Mouse (Mus musculus) kidney, postnatal 36 days (tissue): ENCODE results near the gene Cyp20a1.

Experiments
- DNase-seq, 2 experiments: peaks; one replicate each; pipeline ENCODE4 v3.0.0; 2021 to 2022; ENCODE audit warnings: mixed read lengths in 2 of 2

The Cyp20a1 gene

GRCm38 (mm10) chr1:60342808-60343629 lies at the start of gene Cyp20a1:
Gene Cyp20a1 (plus strand): TSS chr1:60343323.
- peak; percentile 90 to 93 for DNase-seq

- DNase-seq, result no peak
Measured at GRCm38 (mm10) chr1:60293921-60294320, 49.2 kb upstream of the Cyp20a1 start.

DNA sequence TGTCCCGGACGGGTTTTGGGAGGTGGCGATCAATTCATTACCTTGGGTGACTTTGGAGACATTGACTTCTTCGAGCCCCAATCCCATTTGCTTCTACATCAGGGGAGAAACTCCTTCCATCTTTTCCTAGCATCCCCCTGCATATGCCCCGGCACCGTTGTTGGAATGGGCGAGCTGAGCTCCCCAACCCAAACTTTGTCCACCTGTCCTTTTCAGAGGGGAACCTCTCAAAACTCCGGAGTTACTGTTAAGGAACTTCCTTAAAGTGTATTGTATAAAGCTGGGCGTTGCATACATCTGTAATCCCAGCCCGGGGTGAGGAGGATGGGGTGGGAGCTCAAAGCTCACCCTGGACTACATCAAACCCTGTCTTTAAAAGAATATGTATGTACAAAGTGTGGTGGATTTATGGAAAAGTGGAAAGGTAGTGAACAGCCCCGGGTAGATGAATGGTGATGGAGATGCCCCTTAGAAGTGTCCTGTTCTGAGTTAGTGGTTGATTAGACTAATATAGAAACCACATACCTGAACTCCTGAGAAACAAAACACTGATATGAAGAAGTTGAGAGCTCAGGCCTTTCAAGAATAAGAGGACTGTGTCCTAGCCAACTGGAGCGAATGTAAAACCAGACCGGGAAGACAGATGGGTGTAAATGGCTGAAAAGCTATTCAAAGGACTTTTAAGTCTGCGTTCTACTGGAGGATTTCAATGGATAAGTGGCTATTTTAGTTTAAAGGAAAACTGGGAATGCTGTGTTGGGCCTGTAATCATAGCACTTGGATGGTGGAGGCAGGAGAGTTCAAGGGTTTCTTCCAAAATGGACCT lies 720 bp downstream of the Cyp20a1 start:
- no peak for DNase-seq

- no peak for DNase-seq
Measured at GRCm38 (mm10) chr1:60344670-60345069, 1.5 kb downstream of the Cyp20a1 start.

DNA sequence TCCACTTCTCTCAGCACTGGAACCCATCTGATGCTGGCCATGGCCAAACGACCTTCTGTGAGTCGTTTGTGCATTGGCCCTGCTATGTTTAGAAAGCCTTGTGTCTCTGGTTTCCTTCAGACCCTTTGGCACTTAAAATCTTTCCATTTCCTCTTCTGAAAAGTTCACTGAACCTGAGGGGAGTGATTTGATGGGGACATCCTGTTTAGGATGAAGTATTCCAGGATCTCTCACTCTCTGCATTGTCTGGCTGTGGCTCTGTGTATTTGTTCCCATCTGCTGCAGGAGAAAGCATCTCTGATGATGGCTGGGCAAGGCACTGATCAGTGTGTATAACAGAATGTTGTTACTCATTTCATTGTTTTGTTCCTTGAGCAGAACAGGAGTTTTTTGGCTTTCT lies 2.6 kb downstream of the Cyp20a1 start:
- peak in 1 of 2 experiments; percentile 28 for DNase-seq

DNA sequence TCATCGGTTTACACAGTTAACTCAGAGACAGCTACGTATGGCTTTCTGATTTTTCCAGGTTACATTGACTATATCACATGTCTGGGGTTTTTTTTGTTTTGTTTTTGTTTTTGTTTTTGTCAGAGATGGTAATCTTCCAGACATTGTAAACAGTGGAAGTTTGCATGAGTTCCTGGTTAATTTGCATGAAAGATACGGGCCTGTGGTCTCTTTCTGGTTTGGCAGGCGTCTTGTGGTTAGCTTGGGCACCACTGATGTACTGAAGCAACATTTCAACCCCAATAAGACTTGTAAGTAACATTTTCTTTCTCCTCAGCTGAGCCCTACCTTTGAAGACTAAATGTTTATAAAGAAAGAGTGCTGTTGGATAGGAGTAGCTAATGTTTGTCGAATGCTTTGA lies 9.7 kb downstream of the Cyp20a1 start:
- no peak for DNase-seq

GRCm38 (mm10) chr1:60361626-60362025 lies 18.5 kb downstream of the Cyp20a1 start:
- DNase-seq, result peak; percentile 14 to 20

DNA sequence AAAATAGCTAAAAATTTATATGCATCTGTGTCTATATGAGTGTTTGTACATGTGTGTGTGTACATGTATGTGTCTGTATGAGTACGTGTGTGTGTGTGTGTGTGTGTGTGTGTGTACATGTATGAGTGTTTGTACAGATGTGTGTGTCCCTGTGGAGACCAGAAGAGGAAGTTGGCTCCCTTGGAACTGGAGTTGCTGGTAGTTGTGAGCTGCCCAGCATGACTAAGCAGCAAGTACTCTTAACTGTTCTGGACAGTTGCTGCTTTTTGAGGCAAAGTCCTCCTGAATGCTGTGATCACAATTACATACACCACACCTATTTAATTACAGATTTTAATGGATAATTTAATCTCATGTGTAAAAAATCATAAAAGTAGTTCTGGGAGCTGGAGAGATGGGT lies 33.4 kb downstream of the Cyp20a1 start:
- no peak for DNase-seq

GRCm38 (mm10) chr1:60381910-60382309 lies 38.8 kb downstream of the Cyp20a1 start:
- no peak for DNase-seq

GRCm38 (mm10) chr1:60404848-60405247 lies 61.7 kb downstream of the Cyp20a1 start:
- DNase-seq, result peak; percentile 42 to 47

GRCm38 (mm10) chr1:60408501-60409167 lies 65.5 kb downstream of the Cyp20a1 start:
- no peak for DNase-seq

GRCm38 (mm10) chr1:60409168-60409828 lies 66.2 kb downstream of the Cyp20a1 start, which contains the start of gene Abi2:
Gene Abi2 (plus strand): TSS chr1:60409619.
- DNase-seq, result peak; percentile 92 to 96

DNA sequence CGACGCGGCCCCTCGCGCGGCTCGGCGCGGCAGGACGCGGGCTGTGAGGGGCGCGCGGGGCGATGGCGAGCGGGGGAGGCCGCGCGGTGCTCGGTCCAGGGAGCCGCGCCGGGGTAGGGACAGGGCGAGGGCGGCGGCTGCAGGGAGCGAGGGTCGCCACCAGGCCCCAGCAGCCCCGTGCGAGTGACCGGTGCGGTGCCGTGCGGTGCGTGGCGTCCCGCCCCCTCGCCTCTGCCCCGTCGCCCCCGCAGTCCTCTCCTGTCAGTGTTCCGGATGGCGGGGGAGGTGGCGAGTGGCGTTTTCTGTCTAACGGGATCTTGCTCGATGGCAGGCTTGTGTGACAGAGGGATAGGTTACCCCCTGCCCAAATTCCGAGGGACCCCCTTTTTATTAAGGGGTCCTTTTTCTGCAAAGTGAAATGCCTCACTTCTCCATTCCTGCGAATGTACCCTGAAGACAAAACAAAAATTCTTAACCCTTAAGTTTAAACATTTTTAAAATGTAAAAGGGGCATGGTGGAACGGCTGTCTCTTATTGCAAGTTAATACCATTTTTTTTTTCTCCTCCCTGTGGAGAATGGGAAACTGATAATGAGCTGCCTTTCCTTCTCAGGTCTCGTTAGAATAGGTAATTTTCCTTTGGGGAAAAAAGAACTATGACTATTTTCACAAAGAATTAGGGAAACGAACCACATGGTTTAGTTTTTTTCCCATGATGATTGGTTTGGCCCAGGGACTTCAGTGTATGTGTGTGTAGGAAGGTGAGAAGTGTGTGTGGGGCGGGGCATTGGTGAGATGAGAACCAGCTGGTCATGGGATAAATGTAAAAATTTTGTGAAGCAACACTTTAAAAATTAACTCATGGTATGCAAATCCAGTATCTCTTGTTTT lies 67.0 kb downstream of the Cyp20a1 start:
- DNase-seq, result peak in 1 of 2 experiments; percentile 47

GRCm38 (mm10) chr1:60416724-60417123 lies 73.6 kb downstream of the Cyp20a1 start:
- DNase-seq, result peak in 1 of 2 experiments; percentile 4

DNA sequence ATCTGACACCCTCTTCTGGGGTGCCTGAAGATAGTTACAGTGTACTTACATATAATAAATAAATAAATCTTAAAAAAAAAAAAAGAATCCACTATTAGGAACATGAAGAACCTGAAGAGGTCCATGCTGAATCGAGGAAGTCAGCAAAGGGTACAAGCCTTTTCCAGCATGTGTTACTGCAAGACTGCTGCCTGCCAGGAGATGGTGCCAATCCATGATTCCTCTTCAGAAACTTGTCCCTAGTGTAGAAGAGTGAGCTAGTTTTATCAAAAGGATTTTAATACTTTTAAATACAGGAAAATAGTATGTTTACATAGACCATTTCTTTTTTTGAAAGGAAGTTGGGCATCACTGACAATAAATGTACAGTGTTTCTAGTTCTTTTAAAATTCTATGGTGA lies 80.8 kb downstream of the Cyp20a1 start:
- DNase-seq, result peak in 1 of 2 experiments; percentile 22

DNA sequence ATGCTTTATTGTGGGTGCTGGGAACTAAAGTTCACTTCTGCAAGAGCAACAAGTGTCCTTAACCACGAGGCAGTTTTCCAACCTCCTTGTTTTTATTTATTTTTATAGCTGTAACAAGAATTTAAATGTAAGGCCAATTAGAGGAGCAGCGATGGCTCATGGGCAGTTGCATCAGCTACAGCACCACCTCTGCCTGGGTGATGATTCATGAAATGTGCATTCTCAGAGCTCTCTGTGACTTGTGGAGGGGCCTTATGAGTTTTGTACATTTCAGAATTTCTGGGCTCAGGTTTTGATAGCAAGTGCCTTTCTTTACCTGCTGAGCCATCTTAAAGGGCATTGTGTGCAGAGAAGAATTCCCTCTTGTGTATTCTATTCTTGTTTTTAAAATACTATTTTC lies 85.2 kb downstream of the Cyp20a1 start:
- no peak for DNase-seq

DNA sequence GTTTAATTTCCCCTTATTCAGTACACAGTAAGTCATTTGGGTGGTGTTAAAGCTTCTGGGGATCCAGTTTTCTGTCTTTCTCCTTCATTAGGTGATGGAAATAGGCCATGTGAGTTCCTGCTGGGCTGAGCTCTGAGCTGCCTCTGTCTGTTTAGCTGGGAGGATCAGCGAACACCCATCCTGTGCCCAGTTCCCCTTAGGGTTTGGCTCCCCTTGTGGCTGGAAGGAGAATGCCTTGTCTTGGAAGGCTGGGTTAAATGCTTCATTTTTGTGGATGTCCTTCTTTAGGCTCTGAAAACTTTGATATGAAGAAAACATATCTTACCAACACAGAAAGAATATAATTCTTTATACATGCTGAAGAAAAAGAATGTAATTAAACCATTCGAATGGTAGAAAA lies 85.8 kb downstream of the Cyp20a1 start:
- peak; percentile 24 to 50 for DNase-seq

DNA sequence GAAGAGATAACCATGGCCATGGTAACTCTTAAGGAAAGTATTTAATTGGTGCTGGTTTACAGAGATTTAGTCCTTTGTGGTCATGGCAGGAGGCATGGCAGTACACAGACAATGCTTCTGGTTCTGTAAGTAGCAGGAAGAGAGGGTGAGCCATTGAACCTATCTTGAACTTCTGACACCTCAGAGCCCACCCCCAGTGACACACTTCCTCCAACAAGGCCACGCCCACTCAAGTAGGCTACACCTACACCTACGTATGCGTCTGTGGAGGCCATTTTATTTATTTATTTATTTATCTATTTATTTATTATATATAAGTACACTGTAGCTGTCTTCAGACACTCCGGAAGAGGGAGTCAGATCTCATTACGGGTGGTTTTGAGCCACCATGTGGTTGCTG lies 88.4 kb downstream of the Cyp20a1 start:
- no peak for DNase-seq

DNA sequence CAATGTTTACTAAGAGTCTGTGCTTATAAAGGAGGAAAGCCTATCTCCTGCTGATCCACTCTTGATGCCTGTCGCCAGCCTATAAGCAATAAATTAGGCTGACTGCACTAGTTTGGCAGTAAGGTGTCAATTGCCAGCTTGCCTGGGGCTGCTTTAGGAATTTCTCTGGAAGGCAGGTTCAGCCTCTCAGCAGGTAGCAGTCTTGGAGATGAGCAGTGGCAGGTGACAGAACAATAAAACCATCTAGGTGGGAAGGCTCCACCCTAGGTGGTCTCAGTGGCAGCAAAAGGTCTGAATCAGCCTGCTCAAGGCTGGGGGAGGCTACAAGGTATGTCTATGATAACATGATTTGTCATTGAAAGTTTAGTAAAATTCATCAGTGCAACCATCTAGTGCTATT lies 89.4 kb downstream of the Cyp20a1 start:
- no peak for DNase-seq
